21 mouse cellular contexts compared by ENCODE assay signal in the genomic region with DNA sequence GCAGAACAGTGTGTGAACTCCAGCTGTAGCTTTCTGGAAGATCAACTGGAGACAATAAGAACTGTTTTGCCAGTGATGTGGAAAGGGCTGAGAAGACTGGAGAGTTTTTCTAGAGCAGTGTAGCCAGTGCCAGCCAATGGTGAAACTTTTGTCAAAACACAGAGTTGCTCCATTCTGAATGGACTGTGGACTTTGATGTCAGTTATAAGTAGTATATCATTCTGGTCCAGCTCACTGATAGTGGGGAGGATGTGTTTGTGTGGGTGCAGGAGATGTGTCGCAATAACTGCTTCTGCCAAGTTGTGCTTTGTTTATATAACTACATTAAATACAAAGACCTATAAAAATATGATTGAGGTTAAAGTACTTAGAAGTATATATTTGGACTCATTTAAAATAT. TPM values are rescaled to one million over a fixed set of nuclear protein-coding genes. Genes with fewer than 3 reads are reported as not detected.
DNase-seq lines count a peak whose midpoint lies in the region; ATAC-seq lines count a peak whose summit lies in the region.
"Had no signal": no experiment of that assay in that cellular context is flagged by ENCODE, and none has a peak within 500 bp of the region (broad histone marks: within the 10 kb centered on the region; RNA-seq: fewer than 3 reads in every experiment).

No protein-coding gene starts in this region.

- no peaks in the 10 kb centered on the region for H3K9me3 ChIP-seq in intestine, embryonic 16.5 days (ENCODE audit: control insufficient read depth, low read length)
- H3K9me3 ChIP-seq in hindbrain, embryonic 10.5 days = no peaks in the 10 kb centered on the region
- H3K9me3 ChIP-seq in hindbrain, embryonic 11.5 days (ENCODE audit: control insufficient read depth, low read length) = no peaks in the 10 kb centered on the region
- H3K9me3 ChIP-seq: forebrain, embryonic 15.5 days; heart, embryonic 12.5 days; midbrain, embryonic 12.5 days had no signal

- peak; percentile 20 for DNase-seq in adrenal gland, adult 2 months
- DNase-seq in adrenal gland, postnatal 14 days = no peak
- DNase-seq in retina, postnatal 1 day = peak; percentile 57
- no peak for DNase-seq in retina, embryonic 14.5 days (ENCODE audit: low spot score)
- DNase-seq in hindbrain, embryonic 10.5 days (ENCODE audit: low spot score) = no peak
- no peak for DNase-seq in hindbrain, embryonic 11.5 days (ENCODE audit: low spot score)
- no peak for DNase-seq in cerebellum, postnatal 14 days
- DNase-seq: cerebellum, adult 9-11 months; heart, postnatal 36 days; kidney, adult 9 months; right cerebral cortex, postnatal 14 days; thymus, postnatal 14 days had no signal

- no peaks in the 10 kb centered on the region for H3K36me3 ChIP-seq in intestine, embryonic 16.5 days (ENCODE audit: control insufficient read depth, insufficient read depth, low read length)
- no peaks in the 10 kb centered on the region for H3K36me3 ChIP-seq in hindbrain, embryonic 10.5 days
- H3K36me3 ChIP-seq in hindbrain, embryonic 11.5 days (ENCODE audit: control insufficient read depth, insufficient read depth, low read length) = no peaks in the 10 kb centered on the region
- H3K36me3 ChIP-seq: forebrain, embryonic 15.5 days; heart, embryonic 12.5 days; midbrain, embryonic 12.5 days had no signal

- 55% methylated on average over 1 of the region's 1 CpGs for WGBS in intestine, embryonic 16.5 days
- 98% methylated on average over 1 of the region's 1 CpGs for WGBS in hindbrain, embryonic 10.5 days
- WGBS in hindbrain, embryonic 11.5 days = 91% methylated on average over 1 of the region's 1 CpGs

- ATAC-seq in intestine, embryonic 16.5 days = peak; percentile 71; the same call in 1 of the 2 replicates
- no peak for ATAC-seq in hindbrain, embryonic 11.5 days (ENCODE audit: low FRiP score)
- ATAC-seq: forebrain, embryonic 15.5 days; hindbrain, postnatal 0 days had no signal

- H3K4me2 ChIP-seq in intestine, embryonic 16.5 days (ENCODE audit: low read depth, low read length) = no peak overlapping the region
- no peak overlapping the region for H3K4me2 ChIP-seq in hindbrain, embryonic 11.5 days (replicated peaks; ENCODE audit: low read depth, low read length)
- H3K4me2 ChIP-seq: forebrain, embryonic 15.5 days; heart, embryonic 12.5 days; midbrain, embryonic 12.5 days had no signal

- no peak overlapping the region for H3K27ac ChIP-seq in intestine, embryonic 16.5 days (ENCODE audit: low read length)
- H3K27ac ChIP-seq in hindbrain, embryonic 10.5 days = no peak overlapping the region
- H3K27ac ChIP-seq in hindbrain, embryonic 11.5 days (ENCODE audit: low read depth, low read length) = no peak overlapping the region
- H3K27ac ChIP-seq: forebrain, embryonic 15.5 days; hindbrain, postnatal 0 days; liver, embryonic 14.5 days; macrophage; midbrain, embryonic 12.5 days; stomach, postnatal 0 days had no signal

- no peak overlapping the region for H3K4me3 ChIP-seq in intestine, embryonic 16.5 days (ENCODE audit: low read length)
- no peak overlapping the region for H3K4me3 ChIP-seq in hindbrain, embryonic 10.5 days
- no peak overlapping the region for H3K4me3 ChIP-seq in hindbrain, embryonic 11.5 days (ENCODE audit: low read depth, low read length)
- H3K4me3 ChIP-seq: erythroblast, embryonic 14.5 days; forebrain, embryonic 15.5 days; heart, embryonic 12.5 days; midbrain, embryonic 12.5 days had no signal

- H3K4me1 ChIP-seq in intestine, embryonic 16.5 days (ENCODE audit: control insufficient read depth, insufficient read depth, low read length) = peaks cover 3% of the 10 kb centered on the region; the same call in 1 of the 2 replicates
- no peaks in the 10 kb centered on the region for H3K4me1 ChIP-seq in hindbrain, embryonic 10.5 days (replicated peaks)
- no peaks in the 10 kb centered on the region for H3K4me1 ChIP-seq in hindbrain, embryonic 11.5 days (replicated peaks; ENCODE audit: control insufficient read depth, insufficient read depth, low read length)
- H3K4me1 ChIP-seq: forebrain, embryonic 15.5 days; heart, embryonic 12.5 days; midbrain, embryonic 12.5 days had no signal

- no peaks in the 10 kb centered on the region for H3K27me3 ChIP-seq in intestine, embryonic 16.5 days (replicated peaks; ENCODE audit: control insufficient read depth, insufficient read depth, low read length)
- no peaks in the 10 kb centered on the region for H3K27me3 ChIP-seq in hindbrain, embryonic 10.5 days (ENCODE audit: insufficient read depth, poor library complexity, severe bottlenecking)
- no peaks in the 10 kb centered on the region for H3K27me3 ChIP-seq in hindbrain, embryonic 11.5 days (ENCODE audit: control insufficient read depth, insufficient read depth, low read length)
- H3K27me3 ChIP-seq: forebrain, embryonic 15.5 days; heart, embryonic 12.5 days; midbrain, embryonic 12.5 days had no signal

- H3K9ac ChIP-seq in intestine, embryonic 16.5 days (ENCODE audit: low read depth, low read length) = no peak overlapping the region
- H3K9ac ChIP-seq in hindbrain, embryonic 11.5 days (ENCODE audit: low read depth, low read length) = no peak overlapping the region
- H3K9ac ChIP-seq: forebrain, embryonic 15.5 days; heart, embryonic 12.5 days; liver, embryonic 14.5 days; midbrain, embryonic 12.5 days had no signal

RNA-seq across cellular contexts. Expression of a gene that starts 45.5 kb away (rescaled TPM):
- 10 to 100 TPM; 33.7 to 35.3 TPM for total RNA-seq in adrenal gland, adult 2 months (2021)
- 3.7 and 8.1 TPM in 2 replicates for polyA plus RNA-seq in adrenal gland, adult 2 months (2012; rRNA removed)
- 43.5 and 49.1 TPM in 2 replicates for total RNA-seq in adrenal gland, postnatal 14 days (2021)
- 13.1 and 14.4 TPM in 2 replicates for polyA plus RNA-seq in intestine, embryonic 16.5 days (2015; fragmentation: Nextera tagmentation; extraction: Ambion mirVana)
- 1.7 and 2.3 TPM in 2 replicates for polyA plus RNA-seq in hindbrain, embryonic 10.5 days (2016; fragmentation: Nextera tagmentation; extraction: Ambion mirVana)
- polyA plus RNA-seq in hindbrain, embryonic 11.5 days (2014; fragmentation: Nextera tagmentation; extraction: Ambion mirVana) = 2.0 and 2.2 TPM in 2 replicates

Comparison
In these comparisons a context has a peak if more than half of its experiments do, and no peak if none do; other contexts are left out.
1. DNase-seq: peak in adrenal gland, adult 2 months (single experiment) and retina, postnatal 1 day (single experiment); none in adrenal gland, postnatal 14 days (single experiment), retina, embryonic 14.5 days (single experiment), hindbrain, embryonic 10.5 days (single experiment), hindbrain, embryonic 11.5 days (single experiment) and cerebellum, postnatal 14 days (0 of 2).